Mouse (Mus musculus) bone marrow, adult 2 months (tissue): ENCODE data around the gene Chn1.

Experiments used
- CTCF ChIP-seq: fragments of 200-500 bp; IDR thresholded peaks from 2 replicates; pipeline ENCODE4 v1.5.1; 2011; ENCODE audit warnings: low read length, control low read depth; ENCODE audit not compliant: control insufficient read depth, insufficient read depth
- POLR2A ChIP-seq: fragments of 200-500 bp; IDR thresholded peaks from 2 replicates; pipeline ENCODE4 v1.6.1; 2011; ENCODE audit warnings: low read depth, mild to moderate bottlenecking, control low read depth, low read length, borderline replicate concordance; ENCODE audit not compliant: control insufficient read depth

- TF ChIP-seq POLR2A = no peak
- no peak for TF ChIP-seq CTCF
Observed at GRCm38 (mm10) chr2:73604579-73604978, 170.6 kb downstream of the Chn1 start.
